Mouse (Mus musculus): ENCODE data around the gene Fbll1.

DNA sequence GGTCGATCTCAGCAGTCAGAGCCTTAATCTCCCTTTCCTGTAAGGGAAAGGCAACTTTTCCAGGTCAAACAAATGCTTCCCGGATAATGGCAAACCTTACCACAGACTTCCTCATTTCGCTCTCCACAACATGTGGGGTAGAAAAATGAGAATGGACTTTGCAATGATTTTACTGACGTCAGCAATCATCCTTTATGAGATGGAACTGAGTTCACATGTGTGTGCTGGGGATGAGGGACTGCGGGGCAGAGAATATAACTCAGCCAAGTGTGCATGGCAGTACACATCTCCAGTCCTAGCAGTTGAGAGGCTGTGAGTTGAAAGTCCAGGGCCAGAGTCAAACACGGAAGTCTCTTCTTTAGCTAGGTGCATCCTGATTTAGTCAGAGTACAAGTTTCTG, 34.6 kb upstream of the Fbll1 start:
- TF ChIP-seq POLR2A (IDR thresholded peaks at IDR 0.05; ENCODE audit: extremely low read depth, insufficient read depth, low read length) (no peak), CTCF (IDR thresholded peaks at IDR 0.05; ENCODE audit: low read depth, low read length) (no peak)

Data from liver, adult 2 months (tissue).